In genomic region chr2:25460551-25461309, GRCm38 (mm10) we compare ENCODE assay signal across 8 mouse cellular contexts. TPM values are rescaled to one million over a fixed set of nuclear protein-coding genes. Genes with fewer than 3 reads are reported as not detected.
DNase-seq lines count a peak whose midpoint lies in the region; ATAC-seq and TF ChIP-seq lines count a peak whose summit lies in the region.

Gene Paxx (minus strand): TSS chr2:25461094.

- no peaks in the 10 kb centered on the region for H3K27me3 ChIP-seq in ES-Bruce4 (ENCODE audit: control insufficient read depth, insufficient read depth, low read length, poor library complexity, severe bottlenecking)
- no peaks in the 10 kb centered on the region for H3K27me3 ChIP-seq in forebrain, embryonic 13.5 days
- H3K27me3 ChIP-seq in liver, postnatal 0 days (ENCODE audit: insufficient read depth, low read length) = no peaks in the 10 kb centered on the region
- H3K27me3 ChIP-seq in neural tube, embryonic 14.5 days (ENCODE audit: control insufficient read depth, insufficient read depth, low read length) = no peaks in the 10 kb centered on the region

- peak within 1 kb of the TSS; percentile 67 for H3K4me2 ChIP-seq in forebrain, embryonic 13.5 days
- peak within 1 kb of the TSS; percentile 74 for H3K4me2 ChIP-seq in liver, postnatal 0 days (ENCODE audit: low read depth, low read length)
- H3K4me2 ChIP-seq in neural tube, embryonic 14.5 days (ENCODE audit: low read depth, low read length) = peak within 1 kb of the TSS; percentile 64

- TF ChIP-seq CTCF in ES-Bruce4 (IDR thresholded peaks at IDR 0.05; ENCODE audit: low read depth, low read length) = no peak
- no peak for TF ChIP-seq CTCF in liver, postnatal 0 days (IDR thresholded peaks at IDR 0.05; ENCODE audit: low read depth)

- under 1% methylated on average over 48 of the region's 48 CpGs for WGBS in forebrain, embryonic 13.5 days
- 1% methylated on average over 48 of the region's 48 CpGs for WGBS in large intestine, adult 2 months
- WGBS in liver, postnatal 0 days (ENCODE audit: insufficient replicate concordance) = under 1% methylated on average over 48 of the region's 48 CpGs
- under 1% methylated on average over 48 of the region's 48 CpGs for WGBS in neural tube, embryonic 14.5 days

- ATAC-seq in cerebellum, adult (ENCODE audit: insufficient number of reproducible peaks, low FRiP score, low TSS enrichment) = peak; percentile 56
- ATAC-seq in forebrain, embryonic 13.5 days = peak; percentile 92
- ATAC-seq in liver, postnatal 0 days = peak; percentile 93
- ATAC-seq in neural tube, embryonic 14.5 days (ENCODE audit: low read depth) = peak; percentile 89

- peaks cover 9% of the 10 kb centered on the region for H3K4me1 ChIP-seq in ES-Bruce4 (ENCODE audit: control insufficient read depth, insufficient read depth, low read length)
- H3K4me1 ChIP-seq in forebrain, embryonic 13.5 days = peaks cover 26% of the 10 kb centered on the region
- H3K4me1 ChIP-seq in liver, postnatal 0 days (ENCODE audit: insufficient read depth) = peaks cover 30% of the 10 kb centered on the region
- H3K4me1 ChIP-seq in neural tube, embryonic 14.5 days (ENCODE audit: control insufficient read depth, insufficient read depth, low read length) = peaks cover 17% of the 10 kb centered on the region

- DNase-seq in heart, postnatal 10 days = peak; percentile 94 to 96
- peak; percentile 96 for DNase-seq in large intestine, adult 2 months (ENCODE audit: low read depth, low spot score)
- DNase-seq in liver, postnatal 0 days = peak; percentile 95
- peak; percentile 89 for DNase-seq in testis, postnatal 10 days (ENCODE audit: low spot score)

- H3K27ac ChIP-seq in ES-Bruce4 (ENCODE audit: insufficient read depth, low read length) = no peak within 1 kb of the TSS
- peak within 1 kb of the TSS; percentile 97 for H3K27ac ChIP-seq in forebrain, embryonic 13.5 days
- peak within 1 kb of the TSS; percentile 71 for H3K27ac ChIP-seq in liver, postnatal 0 days (ENCODE audit: low read depth)
- peak within 1 kb of the TSS; percentile 94 for H3K27ac ChIP-seq in neural tube, embryonic 14.5 days (ENCODE audit: low read depth, low read length)

- intact Hi-C loops in heart, postnatal 10 days (cut with DNase I) = loop anchor here (2.0 kb wide), 1 partner anchor 32 kb away; the partner anchor contains the start of gene Abca2

- peak within 1 kb of the TSS; percentile 77 for H3K4me3 ChIP-seq in ES-Bruce4 (ENCODE audit: low read depth, low read length)
- peak within 1 kb of the TSS; percentile 69 for H3K4me3 ChIP-seq in forebrain, embryonic 13.5 days
- H3K4me3 ChIP-seq in liver, postnatal 0 days (ENCODE audit: low read depth, low read length) = peak within 1 kb of the TSS; percentile 54
- H3K4me3 ChIP-seq in neural tube, embryonic 14.5 days (ENCODE audit: low read depth, low read length) = peak within 1 kb of the TSS; percentile 74

- H3K9me3 ChIP-seq in ES-Bruce4 (replicated peaks; ENCODE audit: control insufficient read depth, insufficient read depth, low read length, poor library complexity, severe bottlenecking) = no peaks in the 10 kb centered on the region
- H3K9me3 ChIP-seq in forebrain, embryonic 13.5 days (replicated peaks) = no peaks in the 10 kb centered on the region
- no peaks in the 10 kb centered on the region for H3K9me3 ChIP-seq in liver, postnatal 0 days (ENCODE audit: low read length)
- H3K9me3 ChIP-seq in neural tube, embryonic 14.5 days (ENCODE audit: control insufficient read depth, low read length) = no peaks in the 10 kb centered on the region

- TF ChIP-seq POLR2A in ES-Bruce4 (IDR thresholded peaks at IDR 0.05; ENCODE audit: insufficient read depth, low read length) = no peak

- H3K36me3 ChIP-seq in ES-Bruce4 (ENCODE audit: control insufficient read depth, insufficient read depth, low read length, poor library complexity, severe bottlenecking) = no peaks in the 10 kb centered on the region
- H3K36me3 ChIP-seq in forebrain, embryonic 13.5 days (ENCODE audit: poor library complexity, severe bottlenecking) = peaks cover 19% of the 10 kb centered on the region
- H3K36me3 ChIP-seq in liver, postnatal 0 days (replicated peaks; ENCODE audit: insufficient read depth, low read length) = 0 out of 2 replicates have a peak, but pooled peaks cover 9% of the 10 kb centered on the region
- H3K36me3 ChIP-seq in neural tube, embryonic 14.5 days (ENCODE audit: control insufficient read depth, insufficient read depth, low read length) = 0 out of 2 replicates have a peak, but pooled peaks cover 5% of the 10 kb centered on the region

- TF ChIP-seq EP300 in ES-Bruce4 (IDR thresholded peaks at IDR 0.05; ENCODE audit: insufficient read depth, low read depth, low read length) = no peak
- no peak for TF ChIP-seq EP300 in liver, postnatal 0 days (IDR thresholded peaks at IDR 0.05; ENCODE audit: low read depth)

- H3K9ac ChIP-seq in ES-Bruce4 (ENCODE audit: low read depth, poor library complexity, severe bottlenecking) = 0 out of 2 replicates have a peak within 1 kb of the TSS, but pooled peaks have one; percentile 14
- peak within 1 kb of the TSS; percentile 83 for H3K9ac ChIP-seq in forebrain, embryonic 13.5 days
- H3K9ac ChIP-seq in liver, postnatal 0 days (replicated peaks) = peak within 1 kb of the TSS; percentile 50
- H3K9ac ChIP-seq in neural tube, embryonic 14.5 days (replicated peaks; ENCODE audit: low read depth, low read length) = peak within 1 kb of the TSS; percentile 87

RNA-seq across cellular contexts. Expression of gene Paxx, which starts in this region (rescaled TPM):
- 3.7 and 5.7 TPM in 2 replicates for polyA plus RNA-seq in ES-Bruce4 (2011; ENCODE audit: insufficient read depth, insufficient read length, low read depth, missing spikeins)
- polyA plus RNA-seq in forebrain, embryonic 13.5 days (2015; fragmentation: Nextera tagmentation; extraction: Ambion mirVana) = 62.0 and 65.9 TPM in 2 replicates
- 10 to 100 TPM; 33.3 to 39.5 TPM for total RNA-seq in heart, postnatal 10 days (2021)
- 45.6 and 48.9 TPM in 2 replicates for polyA plus RNA-seq in large intestine, adult 2 months (2012; rRNA removed)
- 14.7 and 17.1 TPM in 2 replicates for polyA plus RNA-seq in liver, postnatal 0 days (2015; fragmentation: Nextera tagmentation; extraction: Ambion mirVana)
- polyA plus RNA-seq in neural tube, embryonic 14.5 days (2014; fragmentation: Nextera tagmentation; extraction: Ambion mirVana) = 94.5 and 124 TPM in 2 replicates

Comparison
In these comparisons a context has a peak if more than half of its experiments do, and no peak if none do; other contexts are left out.
1. H3K9ac ChIP-seq: peak in every context shown above with its lines; median percentile 87 in neural tube, embryonic 14.5 days; 83 in forebrain, embryonic 13.5 days; 50 in liver, postnatal 0 days; 14 in ES-Bruce4.